Mouse (Mus musculus): ENCODE results near the gene Wdr83os. TPM values are rescaled to one million over a fixed set of nuclear protein-coding genes. Genes with fewer than 3 reads are reported as not detected.
A peak's percentile ranks its signal among the peaks of the same experiment; 100 is the strongest.

Gene Wdr83os
- total and polyA plus RNA-seq, 3 experiments, result 26.2 to 143 TPM; not detected in 1

GRCm38 (mm10) chr8:85086238-85086637, 5.7 kb downstream of the Wdr83os start:
- H3K79me2 ChIP-seq (ENCODE audit: control insufficient read depth, insufficient read depth, low read length, poor library complexity), result no peaks in the 10 kb centered on the region; the same call in 1 of the 2 replicates
- H3K9ac ChIP-seq (ENCODE audit: control insufficient read depth, low read depth, low read length, poor library complexity, severe bottlenecking), result no peak overlapping the region
- H3K4me3 ChIP-seq (ENCODE audit: control insufficient read depth in 1 of 2, insufficient read depth in 1 of 2, low read depth in 2 of 2, low read length in 2 of 2), result no peak overlapping the region
- no peak for DNase-seq (ENCODE audit: low read depth, low spot score)
- H3K27me3 ChIP-seq (ENCODE audit: control insufficient read depth in 1 of 2, insufficient read depth in 2 of 2, low read length in 2 of 2), result no peaks in the 10 kb centered on the region
- no peaks in the 10 kb centered on the region for H3K9me3 ChIP-seq (replicated peaks; ENCODE audit: insufficient read depth, low read length)
- no peak overlapping the region for H3K27ac ChIP-seq (ENCODE audit: control insufficient read depth, low read depth, low read length)
- peaks cover 0 to 19% of the 10 kb centered on the region in 2 experiments; a peak in 2 of 4 replicates for H3K36me3 ChIP-seq (ENCODE audit: control insufficient read depth in 1 of 2, insufficient read depth in 2 of 2, low read length in 2 of 2)
- peaks cover 8 to 25% of the 10 kb centered on the region in 2 experiments for H3K4me1 ChIP-seq (ENCODE audit: control insufficient read depth in 1 of 2, insufficient read depth in 2 of 2, low read length in 2 of 2)
- TF ChIP-seq ELF1 (IDR thresholded peaks at IDR 0.05; ENCODE audit: low read depth, low read length) (no peak), CTCF (IDR thresholded peaks at IDR 0.05 in 2 of 3, conservative IDR thresholded peaks at IDR 0.05 in 1 of 3; ENCODE audit: control insufficient read depth in 1 of 3, insufficient read depth in 1 of 3, low read depth in 2 of 3, low read length in 3 of 3, poor library complexity in 1 of 3, severe bottlenecking in 1 of 3) (peak in 1 of 3 experiments; percentile 13; a peak in 1 of 6 replicates)

- no peak for DNase-seq (ENCODE audit: low read depth, low spot score)
- Histone ChIP-seq H3K27me3 (ENCODE audit: control insufficient read depth in 1 of 2, insufficient read depth in 2 of 2, low read length in 2 of 2) (no peaks in the 10 kb centered on the region), H3K4me1 (ENCODE audit: control insufficient read depth in 1 of 2, insufficient read depth in 2 of 2, low read length in 2 of 2) (peaks cover 7 to 15% of the 10 kb centered on the region in 2 experiments), H3K27ac (ENCODE audit: control insufficient read depth, low read depth, low read length) (no peak overlapping the region), H3K36me3 (ENCODE audit: control insufficient read depth in 1 of 2, insufficient read depth in 2 of 2, low read length in 2 of 2) (peaks cover 0 to 13% of the 10 kb centered on the region in 2 experiments; a peak in 2 of 4 replicates), H3K79me2 (ENCODE audit: control insufficient read depth, insufficient read depth, low read length, poor library complexity) (no peaks in the 10 kb centered on the region), H3K9ac (ENCODE audit: control insufficient read depth, low read depth, low read length, poor library complexity, severe bottlenecking) (no peak overlapping the region), H3K4me3 (ENCODE audit: control insufficient read depth in 1 of 2, insufficient read depth in 1 of 2, low read depth in 2 of 2, low read length in 2 of 2) (no peak overlapping the region), H3K9me3 (replicated peaks; ENCODE audit: insufficient read depth, low read length) (no peaks in the 10 kb centered on the region)
- TF ChIP-seq HCFC1 (IDR thresholded peaks at IDR 0.05; ENCODE audit: low read depth, low read length), result no peak
- no peak for TF ChIP-seq ETS1 (IDR thresholded peaks at IDR 0.05; ENCODE audit: low read depth, low read length)
- no peak for TF ChIP-seq JUND (IDR thresholded peaks at IDR 0.05; ENCODE audit: low read depth, low read length)
- no peak for TF ChIP-seq RAD21 (IDR thresholded peaks at IDR 0.05; ENCODE audit: low read depth, low read length)
- no peak for TF ChIP-seq KAT2A (conservative IDR thresholded peaks at IDR 0.05; ENCODE audit: low read depth, low read length)
- no peak for TF ChIP-seq MYB (IDR thresholded peaks at IDR 0.05; ENCODE audit: low read depth, low read length)
- TF ChIP-seq ZNF384 (IDR thresholded peaks at IDR 0.05; ENCODE audit: low read depth, low read length), result no peak
- no peak for TF ChIP-seq USF1 (IDR thresholded peaks at IDR 0.05; ENCODE audit: low read depth, low read length)
- TF ChIP-seq GABPA (IDR thresholded peaks at IDR 0.05; ENCODE audit: low read depth, low read length), result no peak
Measured at GRCm38 (mm10) chr8:85088771-85089170, 8.2 kb downstream of the Wdr83os start.

DNA sequence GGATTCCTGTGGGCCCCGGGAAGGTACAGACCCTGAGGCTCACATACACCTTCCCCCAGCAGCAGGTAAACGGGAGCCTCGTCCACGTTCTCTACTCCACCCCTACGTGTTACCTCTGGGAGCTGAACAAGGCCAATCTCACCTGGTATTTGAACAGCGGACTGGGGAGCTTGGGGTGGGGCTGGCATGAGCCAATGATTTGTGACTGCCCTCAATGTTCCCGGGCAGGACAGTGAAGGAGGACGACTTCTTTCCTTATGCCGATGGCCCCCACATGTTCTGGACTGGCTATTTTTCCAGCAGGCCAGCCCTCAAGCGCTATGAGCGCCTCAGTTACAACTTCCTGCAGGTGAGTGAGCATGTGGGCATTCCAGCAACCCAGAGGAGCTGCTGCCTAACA, 10.3 kb downstream of the Wdr83os start:
- H3K79me2 ChIP-seq (ENCODE audit: control insufficient read depth, insufficient read depth, low read length, poor library complexity), result no peaks in the 10 kb centered on the region
- H3K27me3 ChIP-seq (ENCODE audit: control insufficient read depth in 1 of 2, insufficient read depth in 2 of 2, low read length in 2 of 2), result no peaks in the 10 kb centered on the region
- no peaks in the 10 kb centered on the region for H3K4me1 ChIP-seq (ENCODE audit: control insufficient read depth in 1 of 2, insufficient read depth in 2 of 2, low read length in 2 of 2)
- no peak overlapping the region for H3K4me3 ChIP-seq (ENCODE audit: control insufficient read depth in 1 of 2, insufficient read depth in 1 of 2, low read depth in 2 of 2, low read length in 2 of 2)
- H3K36me3 ChIP-seq (ENCODE audit: control insufficient read depth in 1 of 2, insufficient read depth in 2 of 2, low read length in 2 of 2), result no peaks in the 10 kb centered on the region; a peak in 1 of 4 replicates
- no peaks in the 10 kb centered on the region for H3K9me3 ChIP-seq (replicated peaks; ENCODE audit: insufficient read depth, low read length)
- no peak for DNase-seq (ENCODE audit: low read depth, low spot score)
- no peak overlapping the region for H3K27ac ChIP-seq (ENCODE audit: control insufficient read depth, low read depth, low read length)
- H3K9ac ChIP-seq (ENCODE audit: control insufficient read depth, low read depth, low read length, poor library complexity, severe bottlenecking), result no peak overlapping the region
- no peak for TF ChIP-seq MAX (IDR thresholded peaks at IDR 0.05; ENCODE audit: low read length)
- TF ChIP-seq NRF1 (IDR thresholded peaks at IDR 0.05; ENCODE audit: insufficient read depth, low read depth, low read length, poor library complexity, severe bottlenecking), result no peak
- TF ChIP-seq ZMIZ1 (IDR thresholded peaks at IDR 0.05; ENCODE audit: low read depth, low read length), result no peak
- TF ChIP-seq TAL1 (IDR thresholded peaks at IDR 0.05; ENCODE audit: low read length), result no peak
- no peak for TF ChIP-seq ZKSCAN1 (IDR thresholded peaks at IDR 0.05; ENCODE audit: low read depth, low read length)
- no peak for TF ChIP-seq E2F4 (IDR thresholded peaks at IDR 0.05; ENCODE audit: borderline replicate concordance, low read depth, low read length)
- no peak for TF ChIP-seq UBTF (IDR thresholded peaks at IDR 0.05; ENCODE audit: borderline replicate concordance, insufficient read depth, low read depth, low read length)
- no peak for TF ChIP-seq ZNF384 (IDR thresholded peaks at IDR 0.05; ENCODE audit: low read depth, low read length)
- TF ChIP-seq JUND (IDR thresholded peaks at IDR 0.05; ENCODE audit: low read depth, low read length), result no peak
- no peak for TF ChIP-seq USF2 (IDR thresholded peaks at IDR 0.05; ENCODE audit: borderline replicate concordance in 1 of 2, insufficient read depth in 1 of 2, low read depth in 1 of 2, low read length in 2 of 2)
- no peak for TF ChIP-seq BHLHE40 (IDR thresholded peaks at IDR 0.05; ENCODE audit: borderline replicate concordance, low read depth, low read length)
- no peak for TF ChIP-seq MYC (IDR thresholded peaks at IDR 0.05; ENCODE audit: low read depth, low read length)
- TF ChIP-seq CHD2 (IDR thresholded peaks at IDR 0.05; ENCODE audit: low read length), result no peak
- TF ChIP-seq MAFK (IDR thresholded peaks at IDR 0.05; ENCODE audit: borderline replicate concordance, low read depth, low read length), result no peak
- no peak for TF ChIP-seq USF1 (IDR thresholded peaks at IDR 0.05; ENCODE audit: low read depth, low read length)
- no peak for TF ChIP-seq ZC3H11A (IDR thresholded peaks at IDR 0.05; ENCODE audit: low read depth, low read length)
- TF ChIP-seq ETS1 (IDR thresholded peaks at IDR 0.05; ENCODE audit: low read depth, low read length), result no peak
- no peak for TF ChIP-seq POLR2A (IDR thresholded peaks at IDR 0.05; ENCODE audit: control insufficient read depth in 1 of 2, insufficient read depth in 1 of 2, low read depth in 1 of 2, low read length in 2 of 2, poor library complexity in 1 of 2)

Measured in MEL (cell line).